Mouse (Mus musculus) liver, embryonic 16.5 days (tissue): Measurements from ENCODE around the gene Ctnnd2. TPM values are rescaled to one million over a fixed set of nuclear protein-coding genes. Genes with fewer than 3 reads are reported as not detected.

Source experiments
- ATAC-seq: fragments of 200-750 bp; cut with Nextera tagmentation; 2 replicates; pipeline ENCODE4 v1.8.0; 2017; ENCODE audit warnings: low read depth, mild to moderate bottlenecking, moderate number of reproducible peaks, moderate library complexity
- H3K27ac ChIP-seq: fragments of 300-500 bp; sonication (generic); 2 replicates; pipeline ENCODE4 v1.5.1; 2014; ENCODE audit warnings: mild to moderate bottlenecking, low read length
- H3K27me3 ChIP-seq: fragments of 300-500 bp; sonication (generic); 2 replicates; pipeline ENCODE4 v1.6.1; 2014; ENCODE audit warnings: low read depth, low read length, mixed read lengths; ENCODE audit not compliant: control insufficient read depth, insufficient read depth
- H3K36me3 ChIP-seq: fragments of 300-500 bp; sonication (generic); 2 replicates; pipeline ENCODE4 v1.6.1; 2014; ENCODE audit warnings: mild to moderate bottlenecking; ENCODE audit not compliant: control insufficient read depth, insufficient read depth
- H3K4me1 ChIP-seq: fragments of 300-500 bp; sonication (generic); 2 replicates; pipeline ENCODE4 v1.6.1; 2014; ENCODE audit warnings: low read depth, low read length, mixed read lengths; ENCODE audit not compliant: control insufficient read depth
- H3K4me2 ChIP-seq: fragments of 300-500 bp; sonication (generic); 2 replicates; pipeline ENCODE4 v1.6.1; 2014; ENCODE audit warnings: low read depth, low read length, mixed read lengths
- H3K4me3 ChIP-seq: fragments of 300-500 bp; sonication (generic); 2 replicates; pipeline ENCODE4 v1.5.1; 2014; ENCODE audit warnings: low read depth, mild to moderate bottlenecking, low read length
- H3K9ac ChIP-seq: fragments of 300-500 bp; sonication (generic); 2 replicates; pipeline ENCODE4 v1.6.1; 2014; ENCODE audit warnings: low read depth, low read length
- H3K9me3 ChIP-seq: fragments of 300-500 bp; sonication (generic); replicated peaks from 2 replicates; pipeline ENCODE4 v1.6.1; 2016; ENCODE audit warnings: low read length; ENCODE audit not compliant: control insufficient read depth
- WGBS: fragments of 180-500 bp; shearing (Covaris S2); extraction: QIAGEN DNeasy Blood & Tissue Kit; methylation state at CpG from one replicate; pipeline ENCODE4 v1.1.7; 2014; ENCODE audit not compliant: insufficient replicate concordance; 5-methylcytosine and 5-hydroxymethylcytosine counted together
- polyA plus RNA-seq: library from polyadenylated mRNA; unstranded; fragments of >200 nt; fragmentation: Nextera tagmentation; extraction: Ambion mirVana; gene quantifications from 2 replicates; pipeline ENCODE4 v1.2.1, GENCODE M21; 2015

Gene Ctnnd2
- polyA plus RNA-seq, 1 experiment from 2014 or later = 0.28 TPM

GRCm38 (mm10) chr15:30174321-30174720 is 1.9 kb downstream of the Ctnnd2 start:
- no peaks in the 10 kb centered on the region for H3K36me3 ChIP-seq
- no peak overlapping the region for H3K4me3 ChIP-seq
- 44% methylated on average over 7 of the region's 7 CpGs for WGBS
- no peak overlapping the region for H3K4me2 ChIP-seq
- no peak overlapping the region for H3K9ac ChIP-seq
- H3K27ac ChIP-seq = no peak overlapping the region
- no peaks in the 10 kb centered on the region for H3K9me3 ChIP-seq
- ATAC-seq = no peak
- H3K4me1 ChIP-seq = no peaks in the 10 kb centered on the region
- peaks cover 38% of the 10 kb centered on the region for H3K27me3 ChIP-seq

GRCm38 (mm10) chr15:30184020-30184419 is 11.6 kb downstream of the Ctnnd2 start:
- no peak overlapping the region for H3K27ac ChIP-seq
- no peaks in the 10 kb centered on the region for H3K36me3 ChIP-seq
- no peaks in the 10 kb centered on the region for H3K4me1 ChIP-seq
- 75% methylated on average over 7 of the region's 7 CpGs for WGBS
- no peak overlapping the region for H3K9ac ChIP-seq
- H3K4me3 ChIP-seq = no peak overlapping the region
- no peak for ATAC-seq
- H3K9me3 ChIP-seq = no peaks in the 10 kb centered on the region
- no peaks in the 10 kb centered on the region for H3K27me3 ChIP-seq
- H3K4me2 ChIP-seq = no peak overlapping the region

GRCm38 (mm10) chr15:30190872-30191271 is 18.5 kb downstream of the Ctnnd2 start:
- Histone ChIP-seq H3K4me3 (no peak overlapping the region), H3K4me2 (no peak overlapping the region), H3K27me3 (no peaks in the 10 kb centered on the region), H3K9ac (no peak overlapping the region), H3K36me3 (no peaks in the 10 kb centered on the region), H3K27ac (no peak overlapping the region), H3K4me1 (no peaks in the 10 kb centered on the region), H3K9me3 (no peaks in the 10 kb centered on the region)
- no peak for ATAC-seq

GRCm38 (mm10) chr15:30191931-30192668 is 19.7 kb downstream of the Ctnnd2 start:
- no peak for ATAC-seq
- H3K9ac ChIP-seq = no peak overlapping the region
- H3K4me2 ChIP-seq = no peak overlapping the region
- 40% methylated on average over 5 of the region's 5 CpGs for WGBS
- H3K9me3 ChIP-seq = no peaks in the 10 kb centered on the region
- no peaks in the 10 kb centered on the region for H3K36me3 ChIP-seq
- no peaks in the 10 kb centered on the region for H3K4me1 ChIP-seq
- no peak overlapping the region for H3K4me3 ChIP-seq
- H3K27ac ChIP-seq = no peak overlapping the region
- H3K27me3 ChIP-seq = no peaks in the 10 kb centered on the region

GRCm38 (mm10) chr15:30198429-30198828 is 26.0 kb downstream of the Ctnnd2 start:
- WGBS = 51% methylated on average over 3 of the region's 3 CpGs
- ATAC-seq = no peak
- no peak overlapping the region for H3K27ac ChIP-seq
- H3K4me2 ChIP-seq = no peak overlapping the region
- H3K9me3 ChIP-seq = no peaks in the 10 kb centered on the region
- H3K9ac ChIP-seq = no peak overlapping the region
- H3K27me3 ChIP-seq = no peaks in the 10 kb centered on the region
- no peak overlapping the region for H3K4me3 ChIP-seq
- H3K36me3 ChIP-seq = no peaks in the 10 kb centered on the region
- H3K4me1 ChIP-seq = no peaks in the 10 kb centered on the region

GRCm38 (mm10) chr15:30199785-30200184 is 27.4 kb downstream of the Ctnnd2 start:
- Histone ChIP-seq H3K4me3 (no peak overlapping the region), H3K36me3 (no peaks in the 10 kb centered on the region), H3K9ac (no peak overlapping the region), H3K27ac (no peak overlapping the region), H3K9me3 (no peaks in the 10 kb centered on the region), H3K27me3 (no peaks in the 10 kb centered on the region), H3K4me1 (no peaks in the 10 kb centered on the region), H3K4me2 (no peak overlapping the region)
- no peak for ATAC-seq
- 70% methylated on average over 1 of the region's 1 CpGs for WGBS

- H3K9ac ChIP-seq = no peak overlapping the region
- 75% methylated on average over 2 of the region's 2 CpGs for WGBS
- H3K4me1 ChIP-seq = no peaks in the 10 kb centered on the region
- no peaks in the 10 kb centered on the region for H3K27me3 ChIP-seq
- ATAC-seq = no peak
- H3K4me3 ChIP-seq = no peak overlapping the region
- no peaks in the 10 kb centered on the region for H3K36me3 ChIP-seq
- H3K9me3 ChIP-seq = no peaks in the 10 kb centered on the region
- no peak overlapping the region for H3K27ac ChIP-seq
- H3K4me2 ChIP-seq = no peak overlapping the region
Observed at GRCm38 (mm10) chr15:30201211-30201610, 28.8 kb downstream of the Ctnnd2 start.

- Histone ChIP-seq H3K4me3 (no peak overlapping the region), H3K4me1 (no peaks in the 10 kb centered on the region), H3K27me3 (no peaks in the 10 kb centered on the region), H3K9ac (no peak overlapping the region), H3K27ac (no peak overlapping the region), H3K4me2 (no peak overlapping the region), H3K36me3 (no peaks in the 10 kb centered on the region), H3K9me3 (no peaks in the 10 kb centered on the region)
- 72% methylated on average over 3 of the region's 3 CpGs for WGBS
- ATAC-seq = no peak
Observed at GRCm38 (mm10) chr15:30201617-30202016, 29.2 kb downstream of the Ctnnd2 start.

GRCm38 (mm10) chr15:30212746-30213145 is 40.4 kb downstream of the Ctnnd2 start:
- Histone ChIP-seq H3K9ac (no peak overlapping the region), H3K4me1 (no peaks in the 10 kb centered on the region), H3K9me3 (no peaks in the 10 kb centered on the region), H3K36me3 (no peaks in the 10 kb centered on the region), H3K27ac (no peak overlapping the region), H3K4me3 (no peak overlapping the region), H3K27me3 (no peaks in the 10 kb centered on the region), H3K4me2 (no peak overlapping the region)
- 74% methylated on average over 5 of the region's 5 CpGs for WGBS
- ATAC-seq = no peak
